Mouse (Mus musculus): ENCODE measurements around the gene Cyp46a1. TPM values are rescaled to one million over a fixed set of nuclear protein-coding genes. Genes with fewer than 3 reads are reported as not detected.

The Cyp46a1 gene
- polyA plus RNA-seq, 1 experiment from 2014 or later = 23.1 TPM

- Histone ChIP-seq H3K4me1 (peaks cover 24% of the 10 kb centered on the region), H3K27me3 (peaks cover 18% of the 10 kb centered on the region), H3K36me3 (ENCODE audit: poor library complexity, severe bottlenecking) (no peaks in the 10 kb centered on the region), H3K4me3 (no peak overlapping the region), H3K4me2 (no peak overlapping the region), H3K9me3 (replicated peaks) (no peaks in the 10 kb centered on the region), H3K9ac (no peak overlapping the region), H3K27ac (no peak overlapping the region)
- WGBS = 42% methylated on average over 6 of the region's 6 CpGs
- ATAC-seq = no peak
Measured at GRCm38 (mm10) chr12:108303778-108304365, 30.3 kb upstream of the Cyp46a1 start.

GRCm38 (mm10) chr12:108305172-108305571, 29.0 kb upstream of the Cyp46a1 start:
- no peak overlapping the region for H3K4me2 ChIP-seq
- no peak for ATAC-seq
- WGBS = 80% methylated on average over 8 of the region's 8 CpGs
- peaks cover 18% of the 10 kb centered on the region for H3K27me3 ChIP-seq
- no peak overlapping the region for H3K9ac ChIP-seq
- H3K36me3 ChIP-seq (ENCODE audit: poor library complexity, severe bottlenecking) = no peaks in the 10 kb centered on the region
- no peak overlapping the region for H3K4me3 ChIP-seq
- H3K9me3 ChIP-seq (replicated peaks) = no peaks in the 10 kb centered on the region
- peaks cover 24% of the 10 kb centered on the region for H3K4me1 ChIP-seq
- no peak overlapping the region for H3K27ac ChIP-seq

GRCm38 (mm10) chr12:108305812-108306794, 28.1 kb upstream of the Cyp46a1 start, which contains the start of gene Hhipl1:
TSS of gene Hhipl1 (plus strand) at chr12:108306270.
- Histone ChIP-seq H3K27ac (no peak within 1 kb of the TSS; the same call in 1 of the 2 replicates), H3K9ac (peak within 1 kb of the TSS; percentile 81), H3K4me1 (peaks cover 24% of the 10 kb centered on the region), H3K36me3 (ENCODE audit: poor library complexity, severe bottlenecking) (no peaks in the 10 kb centered on the region), H3K4me2 (peak within 1 kb of the TSS; percentile 98), H3K9me3 (replicated peaks) (no peaks in the 10 kb centered on the region), H3K4me3 (peak within 1 kb of the TSS; percentile 56), H3K27me3 (peaks cover 18% of the 10 kb centered on the region)
- peak; percentile 66 for ATAC-seq
- 5% methylated on average over 67 of the region's 67 CpGs for WGBS

- no peaks in the 10 kb centered on the region for H3K9me3 ChIP-seq (replicated peaks)
- no peaks in the 10 kb centered on the region for H3K36me3 ChIP-seq (ENCODE audit: poor library complexity, severe bottlenecking)
- no peak for ATAC-seq
- 27% methylated on average over 14 of the region's 14 CpGs for whole genome bisulfite sequencing
- no peak overlapping the region for H3K9ac ChIP-seq
- H3K27ac ChIP-seq = no peak overlapping the region
- H3K4me1 ChIP-seq = peaks cover 24% of the 10 kb centered on the region
- peak overlapping the region; percentile 98 for H3K4me2 ChIP-seq
- peaks cover 18% of the 10 kb centered on the region for H3K27me3 ChIP-seq
- no peak overlapping the region for H3K4me3 ChIP-seq
Measured at GRCm38 (mm10) chr12:108307553-108307952, 26.6 kb upstream of the Cyp46a1 start.

- Histone ChIP-seq H3K4me3 (no peak overlapping the region), H3K9ac (no peak overlapping the region), H3K27me3 (peaks cover 18% of the 10 kb centered on the region), H3K4me2 (no peak overlapping the region), H3K9me3 (replicated peaks) (no peaks in the 10 kb centered on the region), H3K36me3 (ENCODE audit: poor library complexity, severe bottlenecking) (no peaks in the 10 kb centered on the region), H3K27ac (no peak overlapping the region), H3K4me1 (peaks cover 24% of the 10 kb centered on the region)
- ATAC-seq = no peak
- WGBS = 87% methylated on average over 16 of the region's 16 CpGs
Measured at GRCm38 (mm10) chr12:108308363-108308856, 25.8 kb upstream of the Cyp46a1 start.

- Histone ChIP-seq H3K4me2 (no peak overlapping the region), H3K4me3 (no peak overlapping the region), H3K9me3 (replicated peaks) (no peaks in the 10 kb centered on the region), H3K9ac (no peak overlapping the region), H3K27ac (no peak overlapping the region), H3K4me1 (peaks cover 24% of the 10 kb centered on the region), H3K36me3 (ENCODE audit: poor library complexity, severe bottlenecking) (no peaks in the 10 kb centered on the region), H3K27me3 (peaks cover 18% of the 10 kb centered on the region)
- ATAC-seq = no peak
- 84% methylated on average over 7 of the region's 8 CpGs for WGBS
Measured at GRCm38 (mm10) chr12:108309116-108309794, 24.9 kb upstream of the Cyp46a1 start.

- H3K4me3 ChIP-seq = no peak overlapping the region
- H3K4me2 ChIP-seq = no peak overlapping the region
- ATAC-seq = no peak
- H3K4me1 ChIP-seq = peaks cover 24% of the 10 kb centered on the region
- peaks cover 11% of the 10 kb centered on the region; the same call in 1 of the 2 replicates for H3K27me3 ChIP-seq
- no peaks in the 10 kb centered on the region for H3K9me3 ChIP-seq (replicated peaks)
- 86% methylated on average over 4 of the region's 4 CpGs for WGBS
- H3K36me3 ChIP-seq (ENCODE audit: poor library complexity, severe bottlenecking) = no peaks in the 10 kb centered on the region
- H3K27ac ChIP-seq = no peak overlapping the region
- no peak overlapping the region for H3K9ac ChIP-seq
Measured at GRCm38 (mm10) chr12:108310041-108310440, 24.1 kb upstream of the Cyp46a1 start.

- no peak overlapping the region for H3K9ac ChIP-seq
- peaks cover 6% of the 10 kb centered on the region; the same call in 1 of the 2 replicates for H3K27me3 ChIP-seq
- 81% methylated on average over 7 of the region's 7 CpGs for WGBS
- peaks cover 24% of the 10 kb centered on the region for H3K4me1 ChIP-seq
- ATAC-seq = no peak
- no peak overlapping the region for H3K27ac ChIP-seq
- no peak overlapping the region for H3K4me3 ChIP-seq
- H3K4me2 ChIP-seq = no peak overlapping the region
- no peaks in the 10 kb centered on the region for H3K36me3 ChIP-seq (ENCODE audit: poor library complexity, severe bottlenecking)
- H3K9me3 ChIP-seq (replicated peaks) = no peaks in the 10 kb centered on the region
Measured at GRCm38 (mm10) chr12:108310456-108311027, 23.6 kb upstream of the Cyp46a1 start.

GRCm38 (mm10) chr12:108311741-108312290, 22.4 kb upstream of the Cyp46a1 start:
- 94% methylated on average over 27 of the region's 27 CpGs for WGBS
- H3K27ac ChIP-seq = no peak overlapping the region

GRCm38 (mm10) chr12:108312432-108312851, 21.7 kb upstream of the Cyp46a1 start:
- WGBS = 58% methylated on average over 6 of the region's 6 CpGs
- ATAC-seq = no peak
- Histone ChIP-seq H3K27me3 (peaks cover 7% of the 10 kb centered on the region; the same call in 1 of the 2 replicates), H3K4me2 (no peak overlapping the region), H3K9me3 (replicated peaks) (no peaks in the 10 kb centered on the region), H3K4me1 (peaks cover 23% of the 10 kb centered on the region), H3K27ac (no peak overlapping the region), H3K9ac (no peak overlapping the region), H3K36me3 (ENCODE audit: poor library complexity, severe bottlenecking) (no peaks in the 10 kb centered on the region), H3K4me3 (no peak overlapping the region)

More at GRCm38 (mm10) chr12:108311741-108312290, 22.4 kb upstream of the Cyp46a1 start:
- Histone ChIP-seq H3K27me3 (peaks cover 11% of the 10 kb centered on the region; the same call in 1 of the 2 replicates), H3K9me3 (replicated peaks) (no peaks in the 10 kb centered on the region), H3K36me3 (ENCODE audit: poor library complexity, severe bottlenecking) (no peaks in the 10 kb centered on the region), H3K4me2 (no peak overlapping the region), H3K9ac (no peak overlapping the region), H3K4me1 (peaks cover 22% of the 10 kb centered on the region), H3K4me3 (no peak overlapping the region)
- no peak for ATAC-seq

- Histone ChIP-seq H3K9me3 (replicated peaks) (no peaks in the 10 kb centered on the region), H3K27ac (no peak overlapping the region), H3K4me1 (peaks cover 24% of the 10 kb centered on the region), H3K4me2 (no peak overlapping the region), H3K36me3 (ENCODE audit: poor library complexity, severe bottlenecking) (no peaks in the 10 kb centered on the region), H3K4me3 (no peak overlapping the region), H3K9ac (no peak overlapping the region), H3K27me3 (peaks cover 13% of the 10 kb centered on the region)
- ATAC-seq = no peak
- 84% methylated on average over 1 of the region's 1 CpGs for WGBS
Measured at GRCm38 (mm10) chr12:108313244-108313772, 20.9 kb upstream of the Cyp46a1 start.

Measured in forebrain, embryonic 13.5 days (tissue).